Mouse (Mus musculus) brain, embryonic 14.5 days (tissue): ENCODE results near the gene Gga3.

Source experiments
- CTCF ChIP-seq: fragments of 200-500 bp; IDR thresholded peaks from 2 replicates; pipeline ENCODE4 v1.5.1; 2012; ENCODE audit warnings: inconsistent platforms, mild to moderate bottlenecking, moderate library complexity, borderline replicate concordance; ENCODE audit not compliant: insufficient read depth, insufficient read length; ENCODE audit errors: extremely low read depth
- POLR2A ChIP-seq: fragments of 200-500 bp; IDR thresholded peaks from 2 replicates; pipeline ENCODE4 v1.6.1; 2012; ENCODE audit warnings: mild to moderate bottlenecking, inconsistent platforms, borderline replicate concordance; ENCODE audit not compliant: poor library complexity, insufficient read depth, insufficient read length, severe bottlenecking; ENCODE audit errors: extremely low read depth

GRCm38 (mm10) chr11:115604304-115604696 lies 449 bp upstream of the Gga3 start:
- no peak for TF ChIP-seq CTCF
- no peak for TF ChIP-seq POLR2A
